Mouse (Mus musculus): Measurements from ENCODE around the gene Ppp1r27.
"Not testable (repeated sequence)": the region's sequence is repeated elsewhere in the genome, so short reads cannot be mapped to it uniquely, and the experiment has no call there.

Ppp1r27 gene

GRCm38 (mm10) chr11:120575046-120575445 is 24.1 kb upstream of the Ppp1r27 start:
- DNase-seq: no peak

DNA sequence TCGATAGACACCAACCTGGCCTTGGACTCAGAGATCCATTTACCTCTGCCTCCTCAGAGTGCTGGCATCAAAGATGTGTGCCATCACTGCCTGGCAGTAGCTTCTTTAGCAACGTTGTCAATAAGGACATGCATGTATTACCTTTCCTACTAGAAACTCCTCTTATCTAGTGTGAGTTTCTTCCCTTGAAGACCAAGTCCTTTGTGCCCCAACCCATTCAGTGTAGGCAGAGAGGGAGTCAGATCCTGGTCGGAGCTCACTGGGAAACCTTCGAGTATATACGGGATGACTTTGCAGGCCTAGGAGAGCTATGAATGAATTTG is 23.3 kb upstream of the Ppp1r27 start:
- no peak for DNase-seq

DNA sequence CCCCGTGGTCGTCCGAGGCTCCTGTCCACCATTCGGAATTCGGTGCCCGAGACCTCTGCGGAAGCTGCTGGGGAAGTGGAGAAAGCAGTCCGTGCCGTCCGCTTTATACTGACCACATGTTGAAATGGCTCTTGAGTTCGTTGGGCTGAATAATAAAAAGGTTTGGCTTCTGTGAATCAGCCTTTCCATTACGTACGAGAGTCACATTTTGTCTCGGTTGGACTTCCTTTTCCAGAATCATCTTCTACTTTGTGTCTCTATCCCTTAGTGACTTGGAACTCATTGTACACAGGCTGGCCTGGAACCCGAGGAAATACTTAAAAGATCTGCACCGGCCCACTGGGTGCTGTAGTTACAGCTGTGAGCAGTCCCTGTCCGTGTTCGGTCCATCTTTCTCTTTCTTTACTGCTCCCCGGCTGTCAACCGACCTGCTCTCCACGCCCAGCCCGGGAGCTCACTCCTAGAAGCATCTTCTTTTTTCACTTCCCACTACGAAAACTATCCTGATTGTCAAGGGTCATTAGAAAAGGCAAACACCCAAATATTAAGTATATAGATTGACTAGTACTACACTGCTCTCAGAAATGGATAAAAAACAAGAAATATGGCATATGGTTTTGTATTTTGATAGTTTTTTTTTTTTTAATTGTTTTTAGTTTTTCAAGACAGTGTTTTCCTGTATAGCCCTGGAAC is 22.8 kb upstream of the Ppp1r27 start:
- DNase-seq: no peak

GRCm38 (mm10) chr11:120572752-120573584 is 22.0 kb upstream of the Ppp1r27 start, which contains the start of gene P4hb:
P4hb (minus strand) TSS chr11:120573253.
- DNase-seq: peak; percentile 99

DNA sequence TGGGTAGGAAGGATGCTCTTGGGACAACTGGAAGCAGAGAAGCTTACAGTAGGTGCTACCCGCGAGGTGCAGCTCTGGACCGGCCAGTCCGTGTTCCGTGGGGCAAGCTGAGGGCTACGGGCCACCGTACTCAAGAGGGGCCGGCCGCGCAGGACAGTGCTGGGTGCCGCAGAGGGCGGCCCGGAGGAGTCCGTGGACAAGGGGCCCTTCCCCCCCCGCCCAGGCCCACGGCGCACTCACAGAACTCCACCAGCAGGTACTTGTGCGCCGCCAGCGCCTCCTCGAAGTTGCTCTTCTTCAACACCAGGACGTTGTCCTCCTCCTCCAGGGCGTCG is 21.5 kb upstream of the Ppp1r27 start:
- DNase-seq: no peak

DNA sequence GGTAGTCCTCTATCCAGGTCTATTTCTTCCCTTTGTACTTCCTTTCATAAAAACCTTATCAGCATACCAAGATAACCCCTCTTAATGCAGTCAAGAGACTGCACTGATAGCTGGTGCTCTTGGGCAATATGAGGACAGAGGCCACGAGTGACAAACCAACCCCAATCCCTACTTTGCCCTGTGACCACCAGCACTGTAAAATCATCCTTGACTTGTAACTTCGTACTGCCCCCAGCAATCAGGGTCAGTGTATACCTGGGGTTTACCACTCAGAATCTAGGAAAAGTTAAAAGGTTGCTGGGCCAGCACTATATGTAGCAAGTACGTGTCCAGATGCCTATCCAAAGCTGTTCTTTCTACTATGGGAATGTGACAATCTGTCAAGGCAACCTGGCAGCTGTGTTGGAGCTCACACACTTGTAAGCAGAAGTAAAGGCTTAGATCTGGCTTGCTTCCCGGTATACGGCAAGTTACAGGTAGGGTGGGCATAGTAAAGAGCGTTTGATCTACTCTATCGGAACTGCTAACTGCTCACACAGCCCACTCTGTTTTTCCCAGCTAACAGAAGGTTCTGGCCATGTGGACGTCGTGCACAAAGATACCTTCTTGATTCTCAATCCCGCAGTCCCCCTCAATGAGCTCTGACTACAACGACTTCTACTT is 21.0 kb upstream of the Ppp1r27 start:
- DNase-seq: no peak

- no peak for DNase-seq
Measured at GRCm38 (mm10) chr11:120571122-120571521, 20.2 kb upstream of the Ppp1r27 start.

DNA sequence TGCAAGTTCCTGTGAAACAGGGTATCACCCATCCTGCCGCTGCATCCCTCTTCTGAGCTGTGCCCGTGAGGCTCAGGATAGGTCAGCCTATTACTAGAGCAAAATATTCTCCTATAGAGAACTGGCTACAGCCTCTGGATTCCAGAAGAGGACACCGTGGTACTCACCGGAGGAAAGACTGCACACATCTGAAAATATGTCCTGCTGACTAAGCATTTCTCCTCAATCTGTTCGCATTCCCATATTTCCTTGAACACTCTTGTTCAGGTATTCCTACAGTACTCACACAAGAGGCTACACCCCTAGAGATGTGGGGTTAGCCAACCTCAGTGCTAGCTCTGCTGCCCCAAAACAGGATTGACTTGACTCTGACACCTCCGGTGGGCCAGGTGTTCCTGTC is 17.4 kb upstream of the Ppp1r27 start:
- no peak for DNase-seq

DNA sequence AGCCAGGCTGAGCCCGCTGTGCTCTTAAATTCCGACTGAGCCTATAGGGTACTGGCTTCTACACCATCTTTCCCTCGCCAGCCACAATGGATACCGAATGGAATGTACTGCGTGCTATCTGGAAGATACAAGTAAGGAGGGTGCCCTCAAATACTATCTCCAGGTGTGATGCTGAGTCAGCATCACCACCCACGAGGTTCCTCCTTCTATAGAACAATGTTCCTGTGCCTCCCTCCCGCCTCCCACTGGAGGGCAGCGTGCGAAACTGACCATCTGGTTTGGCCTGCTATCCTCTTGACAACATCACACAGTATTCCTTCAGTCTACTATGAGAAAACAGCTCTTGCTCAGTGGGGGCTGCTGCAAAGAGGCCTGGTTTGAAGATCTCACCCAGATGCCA is 14.2 kb upstream of the Ppp1r27 start:
- no peak for DNase-seq

DNA sequence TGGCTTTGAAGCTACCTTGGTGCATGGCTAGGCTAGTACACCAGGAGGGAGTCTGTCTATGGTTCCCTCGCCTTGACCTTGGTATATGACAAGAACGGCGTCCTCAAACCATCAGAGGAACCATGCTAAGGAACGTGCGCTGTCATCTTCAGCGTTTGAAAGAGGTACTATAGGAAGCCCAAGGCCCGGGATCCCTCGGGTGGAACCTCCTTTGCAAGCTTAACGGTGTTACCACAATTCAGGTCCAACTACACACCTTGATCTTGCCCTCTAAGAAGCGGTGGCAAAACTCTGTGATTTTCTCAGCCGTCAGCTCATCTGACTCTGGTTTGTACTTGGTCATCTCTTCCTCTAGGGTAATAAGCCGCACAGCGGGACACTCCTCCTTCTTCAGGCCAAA is 12.0 kb upstream of the Ppp1r27 start:
- no peak for DNase-seq

DNA sequence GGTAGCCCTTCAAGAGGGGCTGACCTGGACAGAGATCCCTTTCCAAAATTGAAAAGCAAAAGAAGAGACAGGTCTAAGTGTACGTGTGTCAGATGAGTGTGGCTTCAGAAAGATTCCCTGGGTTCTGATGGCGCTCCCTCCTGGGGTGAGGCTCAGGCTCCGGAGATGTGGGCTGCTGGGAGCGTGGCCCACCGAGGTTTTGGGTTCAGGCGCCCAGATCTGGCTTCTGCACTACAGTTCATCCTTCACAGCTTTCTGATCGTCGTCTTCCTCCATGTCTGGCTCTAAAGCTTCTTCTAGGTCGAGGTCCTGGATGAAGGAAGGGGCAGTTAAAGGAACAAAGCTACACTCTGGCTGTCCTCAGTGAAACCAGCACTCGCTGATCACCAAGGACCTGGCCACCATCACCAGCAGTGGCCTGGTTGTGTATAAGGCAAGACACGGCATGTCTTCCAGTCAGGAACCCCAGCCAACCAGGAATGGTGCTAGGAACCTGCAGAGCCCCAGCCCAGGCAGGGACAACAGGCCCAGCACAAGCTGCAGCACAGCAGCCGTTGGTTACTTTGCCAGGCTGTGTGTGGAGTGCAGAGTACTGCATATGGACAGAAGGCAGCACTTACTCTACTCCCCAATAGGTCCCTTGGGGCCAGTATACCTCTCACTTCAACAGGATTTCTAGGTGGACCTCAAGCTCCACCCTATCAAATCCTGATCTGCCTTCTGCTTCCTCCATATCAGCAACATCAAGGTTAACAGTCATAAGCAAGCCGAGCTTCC is 10.2 kb upstream of the Ppp1r27 start:
- DNase-seq: no peak

DNA sequence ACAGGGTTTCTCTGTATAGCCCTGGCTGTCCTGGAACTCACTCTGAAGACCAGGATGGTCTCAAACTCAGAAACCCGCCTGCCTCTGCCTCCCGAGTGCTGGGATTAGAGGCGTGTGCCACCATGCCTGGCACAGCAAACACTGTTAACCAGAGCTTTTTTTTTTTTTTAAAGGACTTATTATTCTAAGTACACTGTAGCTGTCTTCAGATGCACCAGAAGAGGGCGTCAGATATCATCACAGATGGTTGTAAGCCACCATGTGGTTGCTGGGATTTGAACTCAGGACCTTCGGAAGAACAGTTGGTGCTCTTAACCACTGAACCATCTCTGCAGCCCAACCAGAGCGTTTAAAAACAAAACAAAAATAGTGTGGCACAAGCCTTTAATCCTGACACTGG is 7.9 kb upstream of the Ppp1r27 start:
- DNase-seq: not testable (repeated sequence)

GRCm38 (mm10) chr11:120555260-120555659 is 4.3 kb upstream of the Ppp1r27 start:
- DNase-seq: no peak

DNA sequence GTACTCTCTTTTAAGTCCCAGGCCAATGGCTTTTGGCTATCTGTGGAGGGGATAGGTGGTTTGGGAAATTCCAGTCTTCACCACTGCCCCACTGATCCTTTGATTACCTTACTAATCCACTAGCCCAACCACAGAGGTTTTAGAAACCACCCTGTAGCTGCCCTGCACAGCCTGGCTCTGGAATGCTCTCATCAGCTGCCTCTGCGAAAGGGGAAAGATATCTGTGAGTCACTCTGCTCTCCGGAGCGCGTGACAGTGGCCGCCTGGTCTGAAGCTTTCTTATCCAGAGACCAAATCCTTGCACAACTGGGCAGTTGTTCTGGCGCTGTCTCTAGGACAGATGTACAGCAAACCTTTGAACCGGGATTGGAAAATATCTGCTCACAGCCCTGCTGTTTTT is 3.9 kb upstream of the Ppp1r27 start:
- no peak for DNase-seq

DNA sequence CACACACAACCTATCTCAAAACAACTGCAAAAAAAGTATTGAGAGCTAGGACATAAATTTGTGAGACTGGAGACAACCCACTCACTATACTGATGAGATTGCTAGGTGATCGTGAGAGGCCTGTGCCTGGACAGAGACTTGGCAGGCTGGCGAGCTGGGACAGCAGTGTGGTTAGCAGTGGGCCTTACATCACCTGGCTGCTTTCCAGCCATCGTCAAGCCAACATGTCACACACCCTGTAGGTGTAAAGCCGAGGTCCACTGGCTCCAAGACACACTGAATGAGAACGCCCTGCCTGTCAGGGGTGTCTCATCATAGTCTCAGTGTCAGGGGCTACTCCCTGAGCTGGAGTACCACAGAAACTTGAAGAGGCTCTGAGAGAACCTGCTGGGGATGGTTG is 1.8 kb upstream of the Ppp1r27 start:
- DNase-seq: no peak

DNA sequence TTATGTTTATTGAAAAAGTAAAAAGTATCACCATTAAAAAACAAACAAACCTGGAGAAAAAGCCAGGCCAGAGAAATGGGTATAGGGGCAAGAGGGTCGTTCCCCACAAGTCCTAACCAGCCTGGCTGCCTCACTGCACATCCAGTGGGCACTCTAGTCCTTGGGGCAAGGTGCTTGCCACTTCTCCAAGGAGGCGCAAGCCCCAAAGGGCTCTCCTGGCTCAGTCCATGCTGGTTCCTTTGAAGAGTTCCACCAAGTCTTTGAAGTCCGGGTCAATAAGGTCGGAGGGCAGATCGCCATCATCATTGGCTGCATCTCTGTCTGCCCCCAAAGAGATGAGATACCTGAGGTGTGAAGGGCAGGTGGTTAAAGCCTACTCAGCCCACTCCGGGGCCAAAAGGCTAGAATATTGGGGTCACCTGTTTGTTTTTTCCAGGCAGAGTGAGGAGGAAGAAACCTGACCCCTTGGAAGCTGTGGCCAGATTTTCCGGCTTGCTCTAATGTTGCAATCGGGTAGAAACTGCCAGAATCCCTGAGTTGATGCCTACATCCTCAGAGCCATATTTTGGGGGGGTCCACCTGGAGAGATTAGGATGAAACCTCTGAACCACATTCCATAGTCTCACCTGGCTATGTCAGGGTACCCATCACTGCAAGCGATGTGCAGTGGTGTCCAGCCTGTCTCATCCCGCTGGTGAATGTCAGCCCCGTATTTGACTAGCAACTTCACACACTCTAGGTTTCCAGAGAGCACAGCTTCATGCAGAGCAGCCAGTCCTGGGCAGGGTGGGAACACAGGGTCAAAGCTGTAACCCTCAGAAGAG is 734 bp downstream of the Ppp1r27 start:
- no peak for DNase-seq

GRCm38 (mm10) chr11:120549168-120549945 is 1.6 kb downstream of the Ppp1r27 start, which contains the start of gene Mcrip1:
Mcrip1 (minus strand) TSS chr11:120549727.
- DNase-seq: peak; percentile 97

DNA sequence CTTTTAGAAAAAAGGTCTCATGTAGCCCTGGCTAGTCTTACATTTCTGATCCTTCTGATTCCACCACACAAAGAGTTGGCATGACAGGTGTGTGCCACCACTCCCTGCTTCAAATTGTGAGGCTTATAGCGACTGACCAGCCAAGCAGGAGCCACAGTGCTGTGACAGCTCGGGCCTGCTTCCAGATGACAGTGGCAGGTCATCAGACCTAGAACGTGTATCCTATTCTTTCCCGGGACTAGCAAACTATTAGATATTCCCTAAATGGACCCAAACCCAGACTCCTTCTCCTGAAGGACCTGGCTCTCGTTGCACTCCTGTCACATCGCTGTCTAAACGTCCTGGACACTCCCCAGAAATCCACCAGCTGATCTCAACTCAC is 2.2 kb downstream of the Ppp1r27 start:
- no peak for DNase-seq

- DNase-seq: no peak
Measured at GRCm38 (mm10) chr11:120548214-120548613, 2.7 kb downstream of the Ppp1r27 start.

- DNase-seq: no peak
Measured at GRCm38 (mm10) chr11:120547469-120547868, 3.5 kb downstream of the Ppp1r27 start.

GRCm38 (mm10) chr11:120545964-120546363 is 5.0 kb downstream of the Ppp1r27 start:
- no peak for DNase-seq

DNA sequence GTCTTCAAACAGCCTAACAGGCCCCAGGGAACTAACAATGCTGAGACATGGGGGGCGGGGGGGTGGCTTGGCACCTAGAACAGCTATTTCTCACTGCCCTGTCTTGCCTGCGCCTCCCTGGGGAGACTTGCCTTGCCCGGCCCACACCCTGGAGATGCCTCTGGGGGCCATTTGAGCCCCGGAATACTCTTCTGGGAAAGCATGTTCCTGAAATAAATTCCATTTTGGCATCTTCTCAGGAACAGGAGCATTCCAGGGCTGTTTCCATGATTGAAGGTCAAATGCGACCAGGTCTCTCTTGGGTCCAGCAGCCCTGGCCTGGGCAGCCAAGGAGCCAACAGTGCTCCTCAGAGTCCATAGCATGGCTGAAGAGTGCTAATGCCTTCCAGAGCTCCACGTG is 8.6 kb downstream of the Ppp1r27 start:
- DNase-seq: no peak
